Mouse (Mus musculus) liver, adult 2 months (tissue): ENCODE measurements around the gene Fgfr2.

ENCODE experiments used
- CTCF ChIP-seq: fragments of 200-500 bp; IDR thresholded peaks from 2 replicates; pipeline ENCODE4 v1.5.1; 2011; ENCODE audit warnings: low read depth, low read length, control low read depth
- POLR2A ChIP-seq: fragments of 200-500 bp; IDR thresholded peaks from 2 replicates; pipeline ENCODE4 v1.6.1; 2011; ENCODE audit warnings: low read length, control low read depth; ENCODE audit not compliant: insufficient read depth; ENCODE audit errors: extremely low read depth

DNA sequence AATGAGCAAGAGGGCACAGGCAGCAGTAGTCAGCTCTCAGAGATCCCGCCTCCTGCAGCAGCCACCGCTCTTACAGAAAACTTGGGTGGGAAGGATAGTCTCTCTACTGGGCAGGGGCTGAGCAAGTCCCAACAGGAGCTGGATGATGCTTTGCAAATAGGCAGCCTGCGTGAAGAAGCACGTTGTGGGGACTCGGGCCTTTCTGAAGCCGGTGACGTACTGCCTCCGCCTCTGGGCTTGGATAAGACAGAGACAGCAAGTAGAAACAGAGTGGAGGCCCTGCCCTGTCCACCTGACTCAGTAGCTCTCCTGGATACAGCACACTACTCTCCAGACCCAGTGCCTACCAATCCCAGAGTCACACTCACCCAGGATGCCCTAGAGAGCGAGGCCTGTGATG is 2498.9 kb downstream of the Fgfr2 start:
- no peak for TF ChIP-seq CTCF
- no peak for TF ChIP-seq POLR2A
